Mouse (Mus musculus): Measurements from ENCODE around the gene Hprt. TPM values are rescaled to one million over a fixed set of nuclear protein-coding genes. Genes with fewer than 3 reads are reported as not detected.
A peak's percentile ranks its signal among the peaks of the same experiment; 100 is the strongest.

Gene Hprt
- polyA plus RNA-seq, 1 experiment from 2014 or later = 88.8 TPM

GRCm38 (mm10) chrX:53064406-53064805 lies 76.5 kb downstream of the Hprt start:
- WGBS = 85% methylated on average over 3 of the region's 3 CpGs
- Histone ChIP-seq H3K27me3 (peaks cover 19% of the 10 kb centered on the region; the same call in 1 of the 2 replicates), H3K9ac (no peak overlapping the region), H3K36me3 (no peaks in the 10 kb centered on the region), H3K4me3 (no peak overlapping the region), H3K4me1 (replicated peaks) (no peaks in the 10 kb centered on the region), H3K4me2 (no peak overlapping the region), H3K27ac (no peak overlapping the region), H3K9me3 (no peaks in the 10 kb centered on the region)
- no peak for ATAC-seq (ENCODE audit: low FRiP score)

MicroRNA genes within 50 kb of the gene (microRNA counts, 519-probe panel; counts per million panel counts)
- microRNA mmu-miR-322 (4,060 counts per million, percentile 64 among the panel's probes with 10 or more counts), microRNA mmu-miR-351 (51.3 counts per million), microRNA mmu-miR-450a-3p (51.3 counts per million), microRNA mmu-miR-450a-5p (3,632 counts per million, percentile 50 among the panel's probes with 10 or more counts), microRNA mmu-miR-450b-3p (51.3 counts per million), microRNA mmu-miR-450b-5p (51.3 counts per million), microRNA mmu-miR-503 (51.3 counts per million), microRNA mmu-miR-542-3p (51.3 counts per million), microRNA mmu-miR-542-5p (2,590 counts per million, percentile 23 among the panel's probes with 10 or more counts)

Small RNA genes lying within 50 kb of the gene (microRNA-seq; reads per million reads assigned to microRNA genes)
- gene Mir322 (8,767 reads per million, percentile 95 among the genes with 10 or more reads in this experiment), gene Mir351 (829 reads per million, percentile 76 among the genes with 10 or more reads in this experiment), gene Mir450-1 (2.1 reads per million), gene Mir450-2 (0.70 reads per million), gene Mir450b (37.0 reads per million, percentile 37 among the genes with 10 or more reads in this experiment), gene Mir503 (102 reads per million, percentile 50 among the genes with 10 or more reads in this experiment), gene Mir542 (196 reads per million, percentile 59 among the genes with 10 or more reads in this experiment)

Other genes starting within 250 kb of the Hprt start
- 4.1 and 5.4 TPM in 2 replicates for gene Ccdc160, start 196.9 kb upstream of the Hprt start, polyA plus RNA-seq (2015; fragmentation: Nextera tagmentation; extraction: Ambion mirVana)
- gene Phf6, start 75.9 kb upstream of the Hprt start, polyA plus RNA-seq (2015; fragmentation: Nextera tagmentation; extraction: Ambion mirVana) = 75.4 and 77.8 TPM in 2 replicates